Mouse (Mus musculus) cerebellum, adult 2 months (tissue): ENCODE measurements at regions not wholly inside any gene's neighbourhood (a gene's known extent, or its start where the extent isn't known, plus 50 kb on each side); places are given as distances from the start of the nearest gene placed in this dataset.
A peak's percentile ranks its signal among the peaks of the same experiment; 100 is the strongest.

Source experiments
- DNase-seq, 2 experiments: peaks; one replicate each; pipeline ENCODE4 v3.0.0; 2021
- H3K27ac ChIP-seq: fragments of 200-500 bp; 2 replicates; pipeline ENCODE4 v1.5.1; 2012; ENCODE audit warnings: low read length, control low read depth, inconsistent platforms; ENCODE audit not compliant: insufficient read depth
- H3K27me3 ChIP-seq: fragments of 200-500 bp; 2 replicates; pipeline ENCODE4 v1.6.1; 2012; ENCODE audit warnings: inconsistent platforms, mild to moderate bottlenecking, low read length, moderate library complexity; ENCODE audit not compliant: control insufficient read depth, insufficient read depth
- H3K4me1 ChIP-seq: fragments of 200-500 bp; 2 replicates; pipeline ENCODE4 v1.6.1; 2011; ENCODE audit warnings: low read length; ENCODE audit not compliant: control insufficient read depth, insufficient read depth
- H3K4me3 ChIP-seq: fragments of 200-500 bp; replicated peaks from 2 replicates; pipeline ENCODE3; 2011; ENCODE audit warnings: mild to moderate bottlenecking, low read depth, low read length, control low read depth; ENCODE audit not compliant: insufficient read depth
- CTCF ChIP-seq: fragments of 200-500 bp; IDR thresholded peaks from 2 replicates; pipeline ENCODE4 v1.5.1; 2011; ENCODE audit warnings: low read depth, mild to moderate bottlenecking, control low read depth, low read length, moderate library complexity, borderline replicate concordance; ENCODE audit not compliant: insufficient read depth
- POLR2A ChIP-seq: fragments of 200-500 bp; IDR thresholded peaks from 2 replicates; pipeline ENCODE4 v1.6.1; 2011; ENCODE audit warnings: low read length, control low read depth, borderline replicate concordance; ENCODE audit not compliant: insufficient read depth
- WGBS: fragments of 180-500 bp; shearing (Covaris S2); methylation state at CpG from one replicate; pipeline ENCODE4 v1.1.7; 2018; 5-methylcytosine and 5-hydroxymethylcytosine counted together

DNA sequence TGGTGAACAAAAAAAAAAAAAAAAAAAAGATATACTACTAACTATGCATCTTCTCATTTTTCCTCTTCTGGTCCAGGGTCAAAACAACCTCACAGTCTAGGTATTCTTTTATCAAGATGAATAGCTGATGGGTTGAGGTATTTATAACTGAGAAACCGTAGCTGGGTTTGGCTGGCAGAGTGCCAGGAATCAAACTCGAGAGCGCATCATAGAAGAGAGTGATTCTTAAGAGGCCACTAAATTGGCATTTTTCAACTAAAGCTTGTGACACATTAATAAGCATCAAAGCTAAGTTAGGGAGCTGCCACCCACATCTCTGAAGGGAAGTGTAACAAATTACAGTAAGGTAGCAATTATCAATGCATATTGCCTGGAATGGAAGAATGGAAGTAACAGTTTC lies 90.2 kb upstream of the Mapk10 start:
- no peak for DNase-seq

DNA sequence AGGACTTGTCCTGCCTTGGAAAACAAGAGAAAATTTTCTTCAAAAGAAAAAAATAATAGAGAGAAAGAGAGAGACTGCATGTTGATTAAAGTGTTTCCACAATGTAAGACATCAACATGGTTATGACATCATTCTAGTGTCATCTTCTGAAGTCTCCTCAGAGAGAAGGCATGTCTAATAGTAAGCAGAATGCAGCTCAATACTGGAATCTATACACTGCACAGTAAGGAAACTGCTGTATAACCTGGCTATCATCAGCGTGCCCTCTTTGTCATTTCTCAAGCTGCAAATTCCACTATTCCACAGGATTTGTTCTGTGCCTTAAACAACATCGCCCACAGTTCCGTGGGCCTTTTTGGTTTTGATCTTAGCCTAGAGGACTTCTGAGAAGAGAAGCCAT lies 82.8 kb upstream of the Mapk10 start:
- H3K4me1 ChIP-seq = no peaks in the 10 kb centered on the region
- no peak overlapping the region for H3K27ac ChIP-seq
- H3K4me3 ChIP-seq = no peak overlapping the region
- 96% methylated on average over 3 of the region's 3 CpGs for WGBS
- no peaks in the 10 kb centered on the region for H3K27me3 ChIP-seq
- no peak for DNase-seq
- TF ChIP-seq POLR2A (no peak), CTCF (no peak)

More for the DNA sequence above, 90.2 kb upstream of the Mapk10 start:
- Histone ChIP-seq H3K4me3 (no peak overlapping the region), H3K27me3 (no peaks in the 10 kb centered on the region; the same call in 1 of the 2 replicates), H3K4me1 (no peaks in the 10 kb centered on the region), H3K27ac (no peak overlapping the region)
- WGBS = 16% methylated on average over 3 of the region's 3 CpGs
- TF ChIP-seq CTCF (no peak), POLR2A (no peak)

DNA sequence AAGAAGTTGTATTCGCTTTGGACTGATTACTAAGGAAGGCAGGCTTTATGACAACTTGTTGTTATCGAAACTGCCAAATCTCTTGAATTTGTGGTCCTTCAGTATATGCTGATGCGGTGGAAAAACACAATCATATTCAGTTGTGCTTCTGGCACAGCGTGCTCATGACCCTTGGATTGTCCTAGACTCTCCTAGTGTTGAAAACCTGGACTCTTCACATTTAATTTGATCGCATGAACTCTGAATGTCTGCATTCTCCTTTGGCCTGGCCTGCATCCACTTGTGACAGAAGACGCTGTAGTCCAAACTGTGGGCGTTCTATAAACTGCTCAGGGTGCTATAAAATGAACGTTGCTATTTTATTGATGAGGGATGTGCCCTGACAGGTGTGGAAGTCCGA lies 80.6 kb upstream of the Mapk10 start:
- no peak for DNase-seq
- TF ChIP-seq POLR2A (no peak), CTCF (no peak)
- no peaks in the 10 kb centered on the region for H3K27me3 ChIP-seq
- no peak overlapping the region for H3K4me3 ChIP-seq
- H3K4me1 ChIP-seq = no peaks in the 10 kb centered on the region
- 86% methylated on average over 9 of the region's 9 CpGs for WGBS
- no peak overlapping the region for H3K27ac ChIP-seq

DNA sequence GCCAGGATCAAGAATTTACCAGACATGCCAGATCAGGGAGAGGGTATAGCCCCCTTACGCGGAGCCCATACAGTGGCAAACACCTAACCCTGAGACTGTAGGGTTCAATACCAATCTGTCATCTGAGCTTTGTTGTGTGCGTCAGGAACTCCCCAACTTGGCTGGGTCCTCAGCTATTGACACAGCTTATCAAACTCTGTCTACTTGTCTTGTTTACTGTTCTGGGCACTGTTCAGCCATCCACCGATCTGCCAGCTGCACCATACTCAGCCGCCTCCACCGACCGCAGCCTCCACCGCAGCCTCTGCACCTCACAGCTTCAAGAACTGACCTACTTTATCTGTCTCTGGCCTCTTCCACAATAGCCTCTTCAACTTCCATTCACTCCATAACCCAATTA lies 80.1 kb upstream of the Mapk10 start:
- no peak for DNase-seq
- 89% methylated on average over 8 of the region's 8 CpGs for WGBS
- Histone ChIP-seq H3K4me1 (no peaks in the 10 kb centered on the region), H3K27ac (no peak overlapping the region), H3K27me3 (no peaks in the 10 kb centered on the region), H3K4me3 (no peak overlapping the region)
- TF ChIP-seq CTCF (no peak), POLR2A (no peak)

DNA sequence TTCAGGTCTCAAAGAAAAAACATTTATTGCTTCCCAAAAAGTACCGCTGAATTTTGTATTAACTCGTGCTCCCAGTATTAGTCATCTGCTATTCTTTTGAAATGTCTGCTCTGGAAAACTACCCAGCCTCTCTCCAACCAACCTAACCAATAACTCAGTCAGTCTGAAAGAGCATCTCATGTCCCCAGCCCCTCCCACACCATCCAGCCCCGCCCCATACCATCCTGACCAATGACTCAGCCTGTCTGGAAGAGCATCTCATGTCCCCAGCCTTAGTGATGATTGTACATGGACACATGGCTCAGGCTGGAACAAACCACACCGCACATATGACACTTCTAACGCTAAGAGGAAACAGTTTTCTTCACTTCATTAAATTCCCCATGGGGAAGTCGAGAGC lies 58.1 kb upstream of the Mapk10 start:
- 80% methylated on average over 6 of the region's 6 CpGs for WGBS
- H3K4me3 ChIP-seq = no peak overlapping the region
- no peaks in the 10 kb centered on the region; the same call in 1 of the 2 replicates for H3K27me3 ChIP-seq
- H3K27ac ChIP-seq = no peak overlapping the region
- no peak for DNase-seq
- TF ChIP-seq CTCF = no peak
- no peak for TF ChIP-seq POLR2A
- H3K4me1 ChIP-seq = no peaks in the 10 kb centered on the region

DNA sequence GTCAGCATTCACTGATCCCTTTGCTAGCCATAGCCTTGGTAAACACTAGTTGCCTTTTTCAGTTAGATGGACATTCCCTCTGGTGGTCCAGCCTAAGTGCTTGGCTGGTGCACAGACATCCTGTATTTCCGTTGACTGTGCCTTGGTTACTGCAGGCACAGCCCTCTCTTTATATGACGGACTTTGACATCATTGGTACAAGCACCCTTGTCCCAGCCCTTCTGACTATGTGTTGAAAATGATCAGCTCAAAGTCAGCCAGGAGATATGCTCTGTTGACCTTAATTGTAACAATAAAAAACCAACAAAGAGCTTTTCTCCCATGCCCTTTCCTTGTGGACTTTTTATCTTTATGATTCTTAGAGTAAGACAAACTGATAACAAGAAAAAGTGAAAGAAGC lies 53.8 kb upstream of the Mapk10 start:
- H3K4me1 ChIP-seq = no peaks in the 10 kb centered on the region
- no peak overlapping the region for H3K27ac ChIP-seq
- WGBS = 87% methylated on average over 2 of the region's 2 CpGs
- DNase-seq = no peak
- TF ChIP-seq CTCF = no peak
- TF ChIP-seq POLR2A = no peak
- no peaks in the 10 kb centered on the region for H3K27me3 ChIP-seq
- no peak overlapping the region for H3K4me3 ChIP-seq

DNA sequence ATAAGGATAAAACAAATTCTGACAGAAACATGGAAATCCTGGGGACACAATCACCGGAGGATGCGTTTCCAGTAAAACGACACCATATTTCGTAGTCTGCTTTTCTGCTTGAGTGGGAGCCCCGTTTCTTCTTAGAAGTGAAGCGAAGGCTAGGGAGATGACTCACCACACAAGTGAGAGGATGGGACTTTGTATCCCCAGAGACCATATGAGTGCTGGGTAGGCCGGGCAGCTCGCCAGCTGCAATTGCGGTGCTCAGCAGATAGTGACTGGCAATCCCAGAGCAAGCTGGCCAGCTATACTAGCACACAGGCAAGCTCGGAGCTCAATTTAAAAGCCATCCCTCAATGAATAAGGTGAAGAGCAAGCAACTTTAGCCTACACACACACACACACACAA lies 50.3 kb upstream of the Mapk10 start:
- peak in 1 of 2 experiments; percentile 10 for DNase-seq
- no peaks in the 10 kb centered on the region for H3K27me3 ChIP-seq
- no peak overlapping the region for H3K4me3 ChIP-seq
- TF ChIP-seq CTCF = no peak
- no peak for TF ChIP-seq POLR2A
- 47% methylated on average over 10 of the region's 10 CpGs for WGBS
- H3K4me1 ChIP-seq = no peaks in the 10 kb centered on the region
- no peak overlapping the region for H3K27ac ChIP-seq
